Mouse (Mus musculus) thymus, adult 2 months (tissue): ENCODE measurements around the gene Adgrv1.

Experiments used
- CTCF ChIP-seq: fragments of 200-500 bp; IDR thresholded peaks from 2 replicates; pipeline ENCODE4 v1.5.1; 2012; ENCODE audit warnings: mild to moderate bottlenecking, control low read depth, low read length, moderate library complexity, borderline replicate concordance; ENCODE audit not compliant: control insufficient read depth, poor library complexity, insufficient read depth; ENCODE audit errors: extremely low read depth
- POLR2A ChIP-seq: fragments of 200-500 bp; IDR thresholded peaks from 2 replicates; pipeline ENCODE4 v1.6.1; 2012; ENCODE audit warnings: mild to moderate bottlenecking, low read length, control low read depth, moderate library complexity; ENCODE audit not compliant: control insufficient read depth, poor library complexity, insufficient read depth; ENCODE audit errors: extremely low read depth

DNA sequence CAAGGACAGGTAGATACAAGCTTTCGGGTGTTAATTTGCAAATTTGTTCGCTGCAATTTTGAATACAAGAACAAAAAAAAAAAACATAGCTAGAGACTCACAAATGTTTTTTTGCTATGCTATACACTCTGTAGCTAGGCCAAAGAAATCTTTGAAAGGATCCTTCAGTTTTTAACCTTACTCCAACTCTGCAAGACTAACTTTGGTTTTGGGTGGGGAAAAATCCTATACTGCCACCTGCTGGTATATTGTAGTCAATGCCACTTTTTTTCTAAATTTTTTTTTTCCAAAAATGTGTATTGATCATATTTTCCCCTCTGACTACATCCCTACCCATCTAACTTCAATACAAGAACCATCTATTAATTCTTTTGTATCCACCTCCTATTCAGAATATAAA lies 263.4 kb downstream of the Adgrv1 start:
- TF ChIP-seq CTCF = no peak
- no peak for TF ChIP-seq POLR2A
